Mouse (Mus musculus) forebrain, embryonic 10.5 days (tissue): Measurements from ENCODE around the gene Rbpj. TPM values are rescaled to one million over a fixed set of nuclear protein-coding genes. Genes with fewer than 3 reads are reported as not detected.

Experiments
- DNase-seq: peaks from one replicate; pipeline ENCODE4 v3.0.0-alpha.2; 2017; ENCODE audit warnings: low spot score; ENCODE audit errors: extremely low spot score
- H3K27ac ChIP-seq: fragments of 300-500 bp; sonication (generic); 2 replicates; pipeline ENCODE4 v1.5.1; 2016; ENCODE audit warnings: mild to moderate bottlenecking
- H3K27me3 ChIP-seq: fragments of 300-500 bp; sonication (generic); 2 replicates; pipeline ENCODE4 v1.6.1; 2016; ENCODE audit warnings: mild to moderate bottlenecking; ENCODE audit not compliant: poor library complexity, severe bottlenecking
- H3K36me3 ChIP-seq: fragments of 300-500 bp; sonication (generic); replicated peaks from 2 replicates; pipeline ENCODE4 v1.6.1; 2016; ENCODE audit warnings: mild to moderate bottlenecking, moderate library complexity
- H3K4me1 ChIP-seq: fragments of 300-500 bp; sonication (generic); 2 replicates; pipeline ENCODE4 v1.6.1; 2016
- H3K4me3 ChIP-seq: fragments of 300-500 bp; sonication (generic); 2 replicates; pipeline ENCODE4 v1.5.1; 2016; ENCODE audit warnings: mild to moderate bottlenecking, moderate library complexity
- H3K9me3 ChIP-seq: fragments of 300-500 bp; sonication (generic); 2 replicates; pipeline ENCODE4 v1.6.1; 2016; ENCODE audit warnings: mild to moderate bottlenecking, moderate library complexity
- WGBS: fragments of 180-500 bp; shearing (Covaris S2); methylation state at CpG from one replicate; pipeline ENCODE4 v1.1.7; 2016; 5-methylcytosine and 5-hydroxymethylcytosine counted together
- polyA plus RNA-seq: library from polyadenylated mRNA; unstranded; fragments of >200 nt; fragmentation: Nextera tagmentation; extraction: Ambion mirVana; gene quantifications from 2 replicates; pipeline ENCODE4 v1.2.1, GENCODE M21; 2016

The Rbpj gene
- polyA plus RNA-seq, 1 experiment from 2014 or later: 44.0 TPM

GRCm38 (mm10) chr5:53685623-53686022 is 219.7 kb downstream of the Rbpj start:
- Histone ChIP-seq H3K36me3 (no peaks in the 10 kb centered on the region), H3K9me3 (no peaks in the 10 kb centered on the region), H3K27me3 (no peaks in the 10 kb centered on the region), H3K27ac (no peak overlapping the region), H3K4me3 (no peak overlapping the region), H3K4me1 (no peaks in the 10 kb centered on the region)
- WGBS: 93% methylated on average over 4 of the region's 4 CpGs
- DNase-seq: no peak

GRCm38 (mm10) chr5:53686379-53686778 is 220.4 kb downstream of the Rbpj start:
- Histone ChIP-seq H3K27ac (no peak overlapping the region), H3K9me3 (no peaks in the 10 kb centered on the region), H3K4me3 (no peak overlapping the region), H3K27me3 (no peaks in the 10 kb centered on the region), H3K36me3 (no peaks in the 10 kb centered on the region), H3K4me1 (no peaks in the 10 kb centered on the region)
- WGBS: 88% methylated on average over 2 of the region's 2 CpGs
- DNase-seq: no peak

DNA sequence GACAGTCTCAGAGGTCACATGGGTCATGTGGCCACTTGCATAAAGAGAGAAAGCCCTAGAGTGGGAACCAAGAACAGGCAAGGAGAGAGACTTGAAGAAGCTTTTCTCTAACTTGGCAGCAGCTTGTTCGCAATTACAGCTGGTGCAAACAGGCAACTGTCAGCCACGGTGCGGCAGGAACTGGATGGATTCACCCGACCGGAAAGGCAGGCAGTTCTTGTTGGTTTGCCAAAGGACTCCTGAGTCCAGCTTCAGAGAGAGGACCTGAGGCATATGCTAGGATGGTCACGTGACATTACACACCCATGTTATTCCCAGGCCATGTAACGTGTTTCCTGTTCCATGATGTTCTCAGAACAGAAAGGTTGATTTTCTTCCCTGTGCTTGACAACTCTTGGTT is 222.4 kb downstream of the Rbpj start:
- Histone ChIP-seq H3K36me3 (no peaks in the 10 kb centered on the region), H3K27me3 (no peaks in the 10 kb centered on the region), H3K4me3 (no peak overlapping the region), H3K4me1 (no peaks in the 10 kb centered on the region), H3K9me3 (0 out of 2 replicates have a peak, but pooled peaks cover 3% of the 10 kb centered on the region), H3K27ac (no peak overlapping the region)
- no peak for DNase-seq
- 89% methylated on average over 7 of the region's 7 CpGs for WGBS

DNA sequence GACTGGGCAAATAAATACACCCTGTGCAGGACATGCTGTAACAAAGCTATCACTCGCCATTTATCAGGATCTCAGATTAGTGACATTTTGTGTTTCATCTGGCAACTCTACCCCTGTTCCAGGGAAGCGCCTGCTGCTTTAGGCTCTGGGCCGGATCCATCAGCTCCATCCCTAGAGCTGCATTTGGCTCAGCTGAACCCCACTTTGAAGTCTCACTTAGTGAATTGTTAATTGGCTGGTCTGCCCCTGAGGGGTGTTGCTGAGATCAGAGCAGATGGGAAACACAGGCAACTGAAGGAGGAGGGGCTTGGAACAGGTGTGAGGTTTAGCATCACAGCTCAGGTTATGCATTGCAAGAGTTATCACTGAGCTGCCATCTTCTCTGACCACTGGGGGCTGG is 225.6 kb downstream of the Rbpj start:
- Histone ChIP-seq H3K36me3 (no peaks in the 10 kb centered on the region), H3K4me1 (no peaks in the 10 kb centered on the region), H3K27me3 (no peaks in the 10 kb centered on the region), H3K4me3 (no peak overlapping the region), H3K9me3 (0 out of 2 replicates have a peak, but pooled peaks cover 3% of the 10 kb centered on the region), H3K27ac (no peak overlapping the region)
- no peak for DNase-seq
- 86% methylated on average over 3 of the region's 3 CpGs for WGBS

DNA sequence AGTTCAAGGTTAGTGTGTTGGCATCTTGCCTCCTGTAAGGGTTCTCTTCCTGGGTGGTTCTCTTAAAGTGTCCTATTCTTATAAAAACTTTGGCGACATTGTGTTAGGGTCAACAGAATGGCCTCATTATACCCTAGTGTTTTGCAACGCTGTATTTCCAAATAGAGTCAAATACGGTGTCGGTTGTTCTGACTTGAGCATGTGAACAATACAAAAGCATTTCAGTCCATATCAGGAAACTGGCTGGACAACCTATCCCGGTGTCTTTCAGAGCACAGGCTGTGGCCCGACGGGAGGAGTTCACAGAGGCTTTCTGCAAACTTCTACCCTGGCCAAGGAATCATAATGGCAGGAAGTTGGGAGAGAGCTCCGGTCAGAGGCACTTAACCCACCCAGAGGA is 226.1 kb downstream of the Rbpj start:
- Histone ChIP-seq H3K4me3 (no peak overlapping the region), H3K4me1 (no peaks in the 10 kb centered on the region), H3K27ac (no peak overlapping the region), H3K9me3 (0 out of 2 replicates have a peak, but pooled peaks cover 3% of the 10 kb centered on the region), H3K36me3 (no peaks in the 10 kb centered on the region), H3K27me3 (no peaks in the 10 kb centered on the region)
- no peak for DNase-seq
- WGBS: 91% methylated on average over 8 of the region's 8 CpGs

DNA sequence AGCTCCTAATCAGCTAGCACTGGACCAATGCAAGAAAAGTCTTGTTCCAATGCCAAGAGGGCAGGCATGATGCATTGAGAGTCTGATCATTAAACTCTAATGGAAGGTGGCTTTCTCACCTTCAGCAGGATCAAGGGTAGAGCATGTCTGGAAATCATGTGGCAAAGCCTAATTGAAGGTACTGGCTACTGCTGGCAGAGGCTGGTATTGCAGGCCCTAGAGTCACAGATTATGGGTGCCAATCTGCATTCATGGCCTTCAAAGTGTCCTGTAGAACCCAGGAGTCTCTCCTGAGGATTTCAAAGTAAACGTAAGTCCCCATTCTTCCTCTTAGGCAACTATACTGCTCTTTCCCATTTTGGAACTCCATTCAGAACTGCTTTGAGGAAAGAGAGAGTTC is 226.7 kb downstream of the Rbpj start:
- Histone ChIP-seq H3K27ac (no peak overlapping the region), H3K4me1 (no peaks in the 10 kb centered on the region), H3K27me3 (no peaks in the 10 kb centered on the region), H3K4me3 (no peak overlapping the region), H3K36me3 (no peaks in the 10 kb centered on the region), H3K9me3 (0 out of 2 replicates have a peak, but pooled peaks cover 3% of the 10 kb centered on the region)
- 90% methylated on average over 1 of the region's 1 CpGs for WGBS
- DNase-seq: no peak

GRCm38 (mm10) chr5:53696701-53697100 is 230.7 kb downstream of the Rbpj start:
- H3K9me3 ChIP-seq: peaks cover 3% of the 10 kb centered on the region; the same call in 1 of the 2 replicates
- no peaks in the 10 kb centered on the region for H3K36me3 ChIP-seq
- no peaks in the 10 kb centered on the region for H3K27me3 ChIP-seq
- no peak for DNase-seq
- no peak overlapping the region for H3K4me3 ChIP-seq
- H3K27ac ChIP-seq: no peak overlapping the region
- H3K4me1 ChIP-seq: no peaks in the 10 kb centered on the region
- 86% methylated on average over 3 of the region's 3 CpGs for WGBS

GRCm38 (mm10) chr5:53697794-53698193 is 231.8 kb downstream of the Rbpj start:
- no peaks in the 10 kb centered on the region for H3K36me3 ChIP-seq
- DNase-seq: no peak
- H3K27me3 ChIP-seq: no peaks in the 10 kb centered on the region
- WGBS: 86% methylated on average over 9 of the region's 9 CpGs
- H3K9me3 ChIP-seq: peaks cover 1% of the 10 kb centered on the region; the same call in 1 of the 2 replicates
- no peaks in the 10 kb centered on the region for H3K4me1 ChIP-seq
- no peak overlapping the region for H3K4me3 ChIP-seq
- H3K27ac ChIP-seq: no peak overlapping the region

DNA sequence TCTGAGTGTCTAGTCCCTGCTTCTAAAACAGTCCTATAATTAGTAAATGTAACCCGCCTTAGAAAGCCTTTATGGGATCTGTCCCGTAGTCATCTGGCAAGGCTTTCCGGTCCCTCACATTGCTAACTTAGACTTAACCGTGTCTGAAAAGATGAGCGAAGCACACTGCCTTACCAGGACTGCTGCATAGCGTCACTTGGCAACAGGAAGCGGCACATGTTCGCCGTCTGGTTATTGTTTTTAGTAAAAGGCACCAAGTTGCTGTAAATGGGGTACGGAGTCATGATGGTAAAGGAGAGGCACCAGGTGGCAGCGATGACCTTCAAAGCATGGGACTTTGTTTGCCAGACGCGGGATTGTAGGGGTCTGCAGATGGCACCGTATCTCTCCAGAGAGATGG is 236.7 kb downstream of the Rbpj start:
- H3K9me3 ChIP-seq: no peaks in the 10 kb centered on the region; the same call in 1 of the 2 replicates
- no peaks in the 10 kb centered on the region for H3K36me3 ChIP-seq
- H3K27me3 ChIP-seq: no peaks in the 10 kb centered on the region
- no peak overlapping the region for H3K4me3 ChIP-seq
- DNase-seq: no peak
- H3K4me1 ChIP-seq: peaks cover 18% of the 10 kb centered on the region
- no peak overlapping the region for H3K27ac ChIP-seq
- WGBS: 94% methylated on average over 14 of the region's 14 CpGs

Other genes starting within 250 kb of the Rbpj start
- 68.0 and 72.6 TPM in 2 replicates for gene Smim20, start 199.1 kb upstream of the Rbpj start, polyA plus RNA-seq
- gene Cckar, start 241.6 kb downstream of the Rbpj start, polyA plus RNA-seq: 0.34 and 1.1 TPM in 2 replicates